ENCODE assay signal across 21 mouse cellular contexts in genomic region chr14:73087746-73088145, GRCm38 (mm10). TPM values are rescaled to one million over a fixed set of nuclear protein-coding genes. Genes with fewer than 3 reads are reported as not detected.
DNase-seq lines count a peak whose midpoint lies in the region; ATAC-seq lines count a peak whose summit lies in the region.
"Had no signal": no experiment of that assay in that cellular context is flagged by ENCODE, and none has a peak within 500 bp of the region (broad histone marks: within the 10 kb centered on the region; RNA-seq: fewer than 3 reads in every experiment).

No protein-coding gene starts in this region.

- intact Hi-C loops in heart, postnatal 14 days (cut with DNase I) = no loop called here

- ATAC-seq in CD4-positive, CD25-positive, alpha-beta regulatory T cell, adult 4 months = peak; percentile 82
- ATAC-seq in hematopoietic stem cell, adult 5-6 weeks (replicated peaks in 1 of 2; ENCODE audit: insufficient read depth in 1 of 2, low FRiP score in 2 of 2, low TSS enrichment in 1 of 2, low read depth in 1 of 2, poor library complexity in 2 of 2, severe bottlenecking in 2 of 2) = peak; percentile 59 to 66

- DNase-seq in CD4-positive helper T cell, adult 2 months (ENCODE audit: low read depth, low spot score) = peak; percentile 61
- peak; percentile 10 to 25 for DNase-seq in natural killer cell, adult 2 months (ENCODE audit: low spot score in 2 of 2)
- DNase-seq in kidney, postnatal 10 days = no peak
- no peak for DNase-seq in urinary bladder, postnatal 14 days (ENCODE audit: low spot score)
- no peak for DNase-seq in heart, postnatal 14 days
- DNase-seq: adrenal gland, adult 2 months; cerebellum, postnatal 14 days; heart, adult 18-20 months; kidney, adult 9 months; kidney, postnatal 4 days; layer of hippocampus, adult 9-11 months; liver, embryonic 13.5 days; lung, postnatal 4 days had no signal

RNA-seq across cellular contexts. Expression of gene Rcbtb2, which starts 35.1 kb away (rescaled TPM):
- 10 to 100 TPM; 55.6 to 61.4 TPM for polyA plus RNA-seq in CD4-positive, CD25-positive, alpha-beta regulatory T cell, adult 4 months (2017; shearing (Covaris generic))
- 52.1 and 64.2 TPM in 2 replicates for total RNA-seq in hematopoietic stem cell, adult 5-6 weeks (2017)
- total RNA-seq in heart, postnatal 14 days (2021) = 10 to 100 TPM; 29.3 to 29.4 TPM

RNA-seq across cellular contexts. Expression of gene Cysltr2, which starts 38.8 kb away (rescaled TPM):
- 10 to 100 TPM; 24.1 to 33.8 TPM for polyA plus RNA-seq in CD4-positive, CD25-positive, alpha-beta regulatory T cell, adult 4 months (2017; shearing (Covaris generic))
- 18.5 and 21.2 TPM in 2 replicates for total RNA-seq in hematopoietic stem cell, adult 5-6 weeks (2017)
- under 1 TPM in 1 of 2 experiments, not detected in 1; 0.56 TPM for total RNA-seq in heart, postnatal 14 days (2021)
- total RNA-seq: gastrocnemius, adult 18-20 months had no signal
- polyA plus RNA-seq: embryonic facial prominence, embryonic 15.5 days; heart, embryonic 15.5 days; hindbrain, embryonic 11.5 days; limb, embryonic 12.5 days; midbrain, embryonic 12.5 days had no signal

Comparison
In these comparisons a context has a peak if more than half of its experiments do, and no peak if none do; other contexts are left out.
1. DNase-seq: peak in CD4-positive helper T cell, adult 2 months (single experiment) and natural killer cell, adult 2 months (2 of 2); none in kidney, postnatal 10 days (single experiment), urinary bladder, postnatal 14 days (single experiment) and heart, postnatal 14 days (0 of 2).
2. RNA of gene Cysltr2, which starts 38.8 kb away (total RNA-seq): 18.5 to 21.2 TPM in hematopoietic stem cell, adult 5-6 weeks; 0.56 TPM in heart, postnatal 14 days; every median in the first group is over 10 times any median in the second.